Mouse (Mus musculus): Measurements from ENCODE around the gene Armc12.

Armc12 gene

DNA sequence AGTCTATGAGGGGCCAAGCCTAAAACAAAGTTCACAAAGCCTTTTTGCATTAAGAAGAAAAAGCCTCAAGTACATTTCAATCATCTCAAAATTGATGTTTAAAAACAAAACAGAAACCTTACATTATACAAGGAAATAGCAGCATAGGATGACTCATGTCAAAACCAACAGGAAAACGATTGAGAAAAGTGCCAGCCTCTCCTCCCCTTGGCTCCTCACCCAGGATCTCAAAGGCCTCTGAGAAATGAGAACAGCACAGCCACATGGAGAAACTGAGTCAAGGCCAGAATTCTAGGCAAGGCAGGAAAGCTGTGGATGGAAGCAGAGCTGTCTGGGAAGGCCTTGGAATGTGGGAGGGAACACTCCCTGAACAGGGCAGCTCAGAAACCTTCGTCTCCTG is 58.0 kb downstream of the Armc12 start:
- no peak for DNase-seq (ENCODE audit: low read depth, low spot score)
